Mouse (Mus musculus): ENCODE results near the gene Gm13090. TPM values are rescaled to one million over a fixed set of nuclear protein-coding genes. Genes with fewer than 3 reads are reported as not detected.

Gene Gm13090
- not detected for total RNA-seq (2023)

GRCm38 (mm10) chr4:151089270-151089669 lies at the start of gene Gm13090:
Gm13090 (plus strand) TSS chr4:151089570.

GRCm38 (mm10) chr4:151044037-151044943 lies 45.1 kb upstream of the Gm13090 start, which contains the start of gene Per3:
Per3 (minus strand) TSS chr4:151044665.

GRCm38 (mm10) chr4:151057347-151058321 lies 31.7 kb upstream of the Gm13090 start, which contains the start of gene Vamp3:
Vamp3 (minus strand) TSS chr4:151057963.

Other genes with a start within 250 kb of the Gm13090 start
- 1 to 10 TPM; 4.0 to 7.1 TPM for gene Errfi1, start 235.7 kb upstream of the Gm13090 start, total RNA-seq (2023)
- 10 to 100 TPM; 67.8 to 80.1 TPM for gene Park7, start 175.1 kb upstream of the Gm13090 start, total RNA-seq (2023)
- not detected for gene Tnfrsf9, start 175.0 kb upstream of the Gm13090 start, total RNA-seq (2023)
- gene Uts2, start 92.5 kb upstream of the Gm13090 start, total RNA-seq (2023) = not detected
- 1 to 10 TPM; 2.6 to 2.8 TPM for gene Per3, start 44.9 kb upstream of the Gm13090 start, total RNA-seq (2023)
- gene Vamp3, start 31.6 kb upstream of the Gm13090 start, total RNA-seq (2023) = 100 to 1,000 TPM; 132 to 133 TPM